Mouse (Mus musculus) neural tube, embryonic 14.5 days (tissue): ENCODE data around the gene Gm20388. TPM values are rescaled to one million over a fixed set of nuclear protein-coding genes. Genes with fewer than 3 reads are reported as not detected.

Experiments
- ATAC-seq: fragments of 200-750 bp; cut with Nextera tagmentation; 2 replicates; pipeline ENCODE4 v1.8.0; 2017; ENCODE audit warnings: low read depth, mild to moderate bottlenecking, moderate TSS enrichment, moderate library complexity
- H3K27ac ChIP-seq: fragments of 300-500 bp; sonication (generic); 2 replicates; pipeline ENCODE4 v1.5.1; 2014; ENCODE audit warnings: low read depth, mild to moderate bottlenecking, control low read depth, low read length, moderate library complexity, mixed read lengths
- H3K27me3 ChIP-seq: fragments of 300-500 bp; sonication (generic); 2 replicates; pipeline ENCODE4 v1.6.1; 2014; ENCODE audit warnings: low read length; ENCODE audit not compliant: control insufficient read depth, insufficient read depth
- H3K36me3 ChIP-seq: fragments of 300-500 bp; sonication (generic); 2 replicates; pipeline ENCODE4 v1.6.1; 2014; ENCODE audit warnings: low read length, mixed read lengths; ENCODE audit not compliant: control insufficient read depth, insufficient read depth
- H3K4me1 ChIP-seq: fragments of 300-500 bp; sonication (generic); 2 replicates; pipeline ENCODE4 v1.6.1; 2014; ENCODE audit warnings: low read length; ENCODE audit not compliant: control insufficient read depth, insufficient read depth
- H3K4me2 ChIP-seq: fragments of 300-500 bp; sonication (generic); 2 replicates; pipeline ENCODE4 v1.6.1; 2014; ENCODE audit warnings: mild to moderate bottlenecking, low read depth, low read length, control low read depth
- H3K4me3 ChIP-seq: fragments of 300-500 bp; sonication (generic); 2 replicates; pipeline ENCODE4 v1.5.1; 2014; ENCODE audit warnings: low read depth, low read length, control low read depth, mixed read lengths
- H3K9ac ChIP-seq: fragments of 300-500 bp; sonication (generic); replicated peaks from 2 replicates; pipeline ENCODE4 v1.6.1; 2014; ENCODE audit warnings: low read depth, mild to moderate bottlenecking, control low read depth, low read length, mixed read lengths
- H3K9me3 ChIP-seq: fragments of 300-500 bp; sonication (generic); 2 replicates; pipeline ENCODE4 v1.6.1; 2016; ENCODE audit warnings: low read length; ENCODE audit not compliant: control insufficient read depth
- WGBS: fragments of 180-500 bp; shearing (Covaris S2); extraction: QIAGEN DNeasy Blood & Tissue Kit; methylation state at CpG from one replicate; pipeline ENCODE4 v1.1.7; 2014; 5-methylcytosine and 5-hydroxymethylcytosine counted together
- polyA plus RNA-seq: library from polyadenylated mRNA; unstranded; fragments of >200 nt; fragmentation: Nextera tagmentation; extraction: Ambion mirVana; gene quantifications from 2 replicates; pipeline ENCODE4 v1.2.1, GENCODE M21; 2014

Gene Gm20388
- polyA plus RNA-seq, 1 experiment from 2014 or later, result 10.3 TPM

GRCm38 (mm10) chr8:120288122-120288908, 377.7 kb downstream of the Gm20388 start:
- 30% methylated on average over 21 of the region's 21 CpGs for WGBS
- H3K27me3 ChIP-seq, result no peaks in the 10 kb centered on the region
- 0 out of 2 replicates have a peak, but pooled peaks have one; percentile 15 for ATAC-seq
- H3K4me2 ChIP-seq, result no peak overlapping the region
- H3K4me1 ChIP-seq, result peaks cover 71% of the 10 kb centered on the region
- H3K36me3 ChIP-seq, result no peaks in the 10 kb centered on the region
- H3K27ac ChIP-seq, result no peak overlapping the region
- no peak overlapping the region for H3K9ac ChIP-seq
- no peaks in the 10 kb centered on the region for H3K9me3 ChIP-seq
- H3K4me3 ChIP-seq, result no peak overlapping the region

GRCm38 (mm10) chr8:120289191-120289590, 378.6 kb downstream of the Gm20388 start:
- H3K4me1 ChIP-seq, result peaks cover 72% of the 10 kb centered on the region

GRCm38 (mm10) chr8:120289698-120290181, 379.1 kb downstream of the Gm20388 start:
- no peak overlapping the region for H3K4me3 ChIP-seq
- H3K36me3 ChIP-seq, result no peaks in the 10 kb centered on the region
- peaks cover 72% of the 10 kb centered on the region for H3K4me1 ChIP-seq
- no peaks in the 10 kb centered on the region for H3K9me3 ChIP-seq
- H3K9ac ChIP-seq, result no peak overlapping the region
- WGBS, result 24% methylated on average over 10 of the region's 10 CpGs
- 0 out of 2 replicates have a peak overlapping the region, but pooled peaks have one; percentile 28 for H3K27ac ChIP-seq
- ATAC-seq, result no peak
- H3K4me2 ChIP-seq, result no peak overlapping the region
- no peaks in the 10 kb centered on the region for H3K27me3 ChIP-seq

More at GRCm38 (mm10) chr8:120289191-120289590, 378.6 kb downstream of the Gm20388 start:
- H3K4me3 ChIP-seq, result no peak overlapping the region
- H3K27me3 ChIP-seq, result no peaks in the 10 kb centered on the region
- 0 out of 2 replicates have a peak overlapping the region, but pooled peaks have one; percentile 28 for H3K27ac ChIP-seq
- H3K4me2 ChIP-seq, result no peak overlapping the region
- no peak for ATAC-seq
- 85% methylated on average over 7 of the region's 7 CpGs for WGBS
- no peaks in the 10 kb centered on the region for H3K36me3 ChIP-seq
- H3K9ac ChIP-seq, result no peak overlapping the region
- H3K9me3 ChIP-seq, result no peaks in the 10 kb centered on the region

- Histone ChIP-seq H3K9ac (no peak overlapping the region), H3K4me2 (no peak overlapping the region), H3K4me3 (no peak overlapping the region), H3K27ac (no peak overlapping the region), H3K27me3 (no peaks in the 10 kb centered on the region), H3K9me3 (no peaks in the 10 kb centered on the region), H3K4me1 (peaks cover 70% of the 10 kb centered on the region), H3K36me3 (no peaks in the 10 kb centered on the region)
- WGBS, result 60% methylated on average over 15 of the region's 15 CpGs
- no peak for ATAC-seq
Measured at GRCm38 (mm10) chr8:120290614-120291013, 380.0 kb downstream of the Gm20388 start.

GRCm38 (mm10) chr8:120291650-120292049, 381.0 kb downstream of the Gm20388 start:
- no peak for ATAC-seq
- WGBS, result 62% methylated on average over 9 of the region's 9 CpGs
- Histone ChIP-seq H3K9ac (no peak overlapping the region), H3K27ac (no peak overlapping the region), H3K9me3 (no peaks in the 10 kb centered on the region), H3K4me2 (no peak overlapping the region), H3K27me3 (no peaks in the 10 kb centered on the region), H3K4me1 (peaks cover 72% of the 10 kb centered on the region), H3K36me3 (no peaks in the 10 kb centered on the region), H3K4me3 (no peak overlapping the region)

- Histone ChIP-seq H3K27me3 (no peaks in the 10 kb centered on the region), H3K4me2 (no peak overlapping the region), H3K4me1 (peaks cover 81% of the 10 kb centered on the region), H3K27ac (peak overlapping the region; percentile 48), H3K9me3 (no peaks in the 10 kb centered on the region), H3K4me3 (no peak overlapping the region), H3K36me3 (no peaks in the 10 kb centered on the region), H3K9ac (no peak overlapping the region)
- peak; percentile 54; the same call in 1 of the 2 replicates for ATAC-seq
- 27% methylated on average over 8 of the region's 8 CpGs for WGBS
Measured at GRCm38 (mm10) chr8:120292316-120293107, 381.9 kb downstream of the Gm20388 start.

GRCm38 (mm10) chr8:120293421-120294357, 383.0 kb downstream of the Gm20388 start:
- H3K9me3 ChIP-seq, result no peaks in the 10 kb centered on the region
- no peak overlapping the region for H3K4me2 ChIP-seq
- H3K9ac ChIP-seq, result peak overlapping the region; percentile 21; the same call in 1 of the 2 replicates
- 22% methylated on average over 18 of the region's 18 CpGs for WGBS
- H3K4me1 ChIP-seq, result peaks cover 86% of the 10 kb centered on the region
- H3K4me3 ChIP-seq, result no peak overlapping the region
- peak overlapping the region; percentile 34; the same call in 1 of the 2 replicates for H3K27ac ChIP-seq
- ATAC-seq, result no peak
- no peaks in the 10 kb centered on the region for H3K36me3 ChIP-seq
- no peaks in the 10 kb centered on the region for H3K27me3 ChIP-seq
